Mouse (Mus musculus): ENCODE data around the gene Card9. TPM values are rescaled to one million over a fixed set of nuclear protein-coding genes. Genes with fewer than 3 reads are reported as not detected.
A peak's percentile ranks its signal among the peaks of the same experiment; 100 is the strongest.

Gene Card9
- polyA plus RNA-seq (2015; fragmentation: Nextera tagmentation; extraction: Ambion mirVana), result 2.3 and 2.9 TPM in 2 replicates

DNA sequence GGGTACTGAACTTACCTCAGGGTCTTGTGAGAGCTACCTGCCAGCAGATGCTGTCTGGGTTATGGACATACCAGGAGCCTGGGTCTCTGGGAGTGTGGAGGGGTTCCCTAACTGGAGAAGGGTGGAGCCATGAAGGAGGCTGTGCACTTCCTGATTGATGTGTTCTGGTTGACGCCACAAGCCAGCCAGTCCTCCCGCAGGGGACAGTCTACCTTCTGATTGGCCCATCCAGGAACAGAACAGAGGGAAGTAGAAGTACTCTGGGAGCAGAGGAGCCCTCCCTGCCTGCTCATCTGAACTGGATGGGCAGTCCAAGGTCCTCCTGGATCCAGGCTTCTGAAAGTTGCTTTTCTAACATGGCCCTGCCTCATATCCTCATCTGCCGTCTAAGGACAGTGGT lies at the start of gene Card9:
Card9 (minus strand) TSS at position 147 of the 400 bp plus-strand sequence.
- Histone ChIP-seq H3K4me2 (peak within 1 kb of the TSS; percentile 23), H3K27ac (replicated peaks) (no peak within 1 kb of the TSS), H3K4me1 (replicated peaks) (0 out of 2 replicates have a peak, but pooled peaks cover 8% of the 10 kb centered on the region), H3K27me3 (no peaks in the 10 kb centered on the region), H3K36me3 (replicated peaks) (peaks cover 17% of the 10 kb centered on the region), H3K4me3 (replicated peaks) (peak within 1 kb of the TSS; percentile 38), H3K9ac (no peak within 1 kb of the TSS), H3K9me3 (replicated peaks) (no peaks in the 10 kb centered on the region)
- WGBS (ENCODE audit: insufficient replicate concordance), result 22% methylated on average over 3 of the region's 3 CpGs
- 0 out of 2 replicates have a peak, but pooled peaks have one; percentile 5 for ATAC-seq (ENCODE audit: insufficient read depth)

DNA sequence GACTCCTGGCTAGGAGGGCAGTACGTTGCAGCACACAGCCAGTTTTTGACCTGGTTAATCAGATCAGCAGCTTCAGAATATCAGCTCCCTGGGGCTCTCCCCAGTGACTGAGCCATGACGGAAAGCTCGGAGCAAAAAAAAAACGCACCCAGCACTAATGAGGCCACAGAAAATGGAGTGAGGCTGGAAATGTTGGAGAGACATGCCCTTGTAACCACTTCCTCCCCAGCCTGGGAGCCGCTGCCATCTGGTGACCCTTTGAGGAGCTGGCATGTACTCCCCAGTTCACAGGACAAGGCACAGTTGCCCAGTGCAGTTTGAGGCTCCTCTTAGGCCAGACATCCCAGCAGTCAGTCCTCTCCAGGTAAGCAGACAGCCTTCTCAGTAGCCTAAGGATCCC lies 49.4 kb upstream of the Card9 start:
- WGBS (ENCODE audit: insufficient replicate concordance), result 70% methylated on average over 5 of the region's 5 CpGs
- H3K27ac ChIP-seq (replicated peaks), result 0 out of 2 replicates have a peak overlapping the region, but pooled peaks have one; percentile 14
- H3K9ac ChIP-seq, result no peak overlapping the region

DNA sequence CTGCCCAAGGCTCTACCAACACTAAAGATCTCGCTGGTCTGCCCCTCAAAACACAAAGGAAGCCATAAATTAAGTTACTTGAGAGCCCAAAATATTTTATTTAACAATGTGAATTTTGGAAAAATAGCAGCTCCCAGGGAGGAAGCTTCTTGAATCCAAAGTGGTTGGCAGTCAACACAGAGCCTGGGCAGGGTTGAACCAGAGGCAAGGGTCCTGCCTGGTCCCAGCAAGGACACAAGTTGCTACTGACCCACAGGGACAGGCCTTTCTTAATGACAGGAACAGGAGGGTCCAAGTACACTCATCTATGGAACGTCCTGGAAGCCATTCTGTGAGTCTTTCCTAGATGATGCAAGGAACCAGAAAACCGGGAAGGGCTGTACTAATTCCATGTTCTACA lies 48.6 kb upstream of the Card9 start:
- no peaks in the 10 kb centered on the region for H3K9me3 ChIP-seq (replicated peaks)
- peak overlapping the region; percentile 93; the same call in 1 of the 2 replicates for H3K4me3 ChIP-seq (replicated peaks)
- H3K27ac ChIP-seq (replicated peaks), result peak overlapping the region; percentile 42
- H3K9ac ChIP-seq, result peak overlapping the region; percentile 19; the same call in 1 of the 2 replicates
- H3K27me3 ChIP-seq, result no peaks in the 10 kb centered on the region
- ATAC-seq (ENCODE audit: insufficient read depth), result no peak
- peaks cover 46% of the 10 kb centered on the region for H3K4me1 ChIP-seq (replicated peaks)
- peak overlapping the region; percentile 89 for H3K4me2 ChIP-seq
- peaks cover 46% of the 10 kb centered on the region for H3K36me3 ChIP-seq (replicated peaks)
- WGBS (ENCODE audit: insufficient replicate concordance), result 57% methylated on average over 3 of the region's 3 CpGs

More for the DNA sequence above, 49.4 kb upstream of the Card9 start:
- no peaks in the 10 kb centered on the region for H3K27me3 ChIP-seq
- peaks cover 50% of the 10 kb centered on the region for H3K36me3 ChIP-seq (replicated peaks)
- H3K4me2 ChIP-seq, result no peak overlapping the region
- no peaks in the 10 kb centered on the region for H3K9me3 ChIP-seq (replicated peaks)
- no peak for ATAC-seq (ENCODE audit: insufficient read depth)
- peaks cover 41% of the 10 kb centered on the region for H3K4me1 ChIP-seq (replicated peaks)
- no peak overlapping the region for H3K4me3 ChIP-seq (replicated peaks)

DNA sequence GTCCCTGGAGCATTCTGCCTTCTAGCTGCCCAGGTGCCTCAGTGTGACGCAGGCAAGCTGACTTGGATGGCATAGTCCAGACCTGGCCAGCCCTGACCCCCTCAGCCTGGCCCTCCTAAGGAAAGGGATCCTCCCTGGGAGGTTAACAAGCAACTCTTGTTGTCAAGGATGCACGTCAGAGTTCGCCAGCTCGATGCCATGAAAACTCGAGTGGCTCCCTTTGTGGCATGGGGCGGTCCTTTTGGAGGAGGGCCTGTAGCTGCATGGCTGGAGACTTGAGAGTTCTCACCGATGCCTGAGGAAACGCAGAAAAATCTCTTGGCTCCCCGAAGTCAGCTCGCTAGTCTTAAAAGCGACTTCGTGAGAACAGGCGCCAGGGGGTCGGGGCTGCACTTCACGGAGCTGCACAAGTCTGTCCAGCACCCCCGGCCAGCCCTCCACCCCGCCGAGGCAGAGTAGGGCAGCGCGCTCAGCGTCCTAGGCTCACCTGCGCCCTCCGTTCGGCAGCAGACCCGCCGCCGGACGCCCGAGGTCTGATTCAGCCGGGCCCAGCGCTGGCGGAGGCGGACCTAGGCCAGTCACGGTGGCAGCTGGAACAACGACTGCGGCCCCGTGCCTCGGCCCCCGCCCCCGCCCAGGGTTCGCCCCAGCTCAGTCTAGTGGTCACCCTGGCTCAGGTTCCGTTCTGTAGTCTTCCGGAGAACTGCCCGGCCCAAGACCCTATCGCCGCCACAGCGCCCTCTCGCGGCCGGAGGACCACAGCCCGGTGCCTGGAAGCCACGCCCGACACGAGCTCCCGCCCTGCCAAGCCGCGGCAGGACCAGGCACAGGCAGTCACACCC lies 48.0 kb upstream of the Card9 start, which contains the start of gene Inpp5e:
Inpp5e (minus strand) TSS at position 689 of the 842 bp plus-strand sequence.
- H3K4me2 ChIP-seq, result peak within 1 kb of the TSS; percentile 89
- H3K27me3 ChIP-seq, result no peaks in the 10 kb centered on the region
- peaks cover 39% of the 10 kb centered on the region for H3K36me3 ChIP-seq (replicated peaks)
- H3K9ac ChIP-seq, result peak within 1 kb of the TSS; percentile 93
- peaks cover 46% of the 10 kb centered on the region for H3K4me1 ChIP-seq (replicated peaks)
- WGBS (ENCODE audit: insufficient replicate concordance), result 1% methylated on average over 57 of the region's 57 CpGs
- H3K9me3 ChIP-seq (replicated peaks), result no peaks in the 10 kb centered on the region
- ATAC-seq (ENCODE audit: insufficient read depth), result peak; percentile 94
- H3K27ac ChIP-seq (replicated peaks), result peak within 1 kb of the TSS; percentile 78
- H3K4me3 ChIP-seq (replicated peaks), result peak within 1 kb of the TSS; percentile 93

DNA sequence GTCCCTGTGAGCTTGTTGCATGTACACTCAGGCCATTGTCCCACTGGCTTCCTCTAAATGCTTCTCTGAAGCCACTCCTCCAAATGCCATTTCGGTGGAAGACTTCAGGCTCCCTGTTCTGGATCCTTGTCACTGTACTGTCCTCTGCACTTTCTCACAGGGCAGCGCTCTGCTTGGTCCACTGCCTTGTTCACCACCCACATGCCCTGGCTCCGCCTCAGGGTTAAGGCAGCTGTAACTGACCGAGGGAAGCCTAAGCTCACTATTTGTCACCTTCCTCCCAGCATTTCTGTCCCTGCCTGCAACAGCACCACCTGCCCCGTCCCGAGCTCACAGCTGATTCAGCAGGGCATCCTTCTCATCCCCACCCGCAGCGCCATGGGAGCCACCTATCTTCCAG lies 42.6 kb upstream of the Card9 start:
- WGBS (ENCODE audit: insufficient replicate concordance), result 77% methylated on average over 8 of the region's 8 CpGs
- Histone ChIP-seq H3K27me3 (no peaks in the 10 kb centered on the region), H3K9ac (no peak overlapping the region), H3K9me3 (replicated peaks) (no peaks in the 10 kb centered on the region), H3K4me2 (no peak overlapping the region), H3K36me3 (replicated peaks) (peaks cover 43% of the 10 kb centered on the region), H3K27ac (replicated peaks) (no peak overlapping the region), H3K4me1 (replicated peaks) (peaks cover 54% of the 10 kb centered on the region), H3K4me3 (replicated peaks) (no peak overlapping the region)
- ATAC-seq (ENCODE audit: insufficient read depth), result no peak

DNA sequence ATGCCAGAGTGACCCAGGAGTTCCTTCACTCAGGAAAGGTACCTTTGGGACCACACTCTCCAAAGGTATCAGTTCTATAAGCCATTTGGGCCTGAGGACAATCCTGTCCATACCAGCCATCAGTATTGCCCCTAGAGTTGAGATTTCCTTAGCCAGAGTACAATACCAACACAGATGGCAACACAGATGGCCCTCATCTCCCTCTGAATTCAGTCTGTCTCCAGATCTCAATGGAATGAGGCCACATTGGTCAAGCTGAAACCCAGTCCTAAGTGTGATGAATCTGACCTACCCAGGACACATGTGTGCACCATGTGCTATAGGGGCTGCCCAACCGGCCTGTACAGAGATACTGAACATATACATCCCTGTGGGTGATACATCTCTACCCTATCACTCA lies 41.5 kb upstream of the Card9 start:
- peaks cover 44% of the 10 kb centered on the region for H3K4me1 ChIP-seq (replicated peaks)
- H3K4me3 ChIP-seq (replicated peaks), result no peak overlapping the region
- no peak for ATAC-seq (ENCODE audit: insufficient read depth)
- peaks cover 53% of the 10 kb centered on the region for H3K36me3 ChIP-seq (replicated peaks)
- H3K27me3 ChIP-seq, result no peaks in the 10 kb centered on the region
- WGBS (ENCODE audit: insufficient replicate concordance), result 74% methylated on average over 1 of the region's 1 CpGs
- H3K9ac ChIP-seq, result no peak overlapping the region
- no peak overlapping the region for H3K4me2 ChIP-seq
- H3K27ac ChIP-seq (replicated peaks), result no peak overlapping the region
- H3K9me3 ChIP-seq (replicated peaks), result no peaks in the 10 kb centered on the region

DNA sequence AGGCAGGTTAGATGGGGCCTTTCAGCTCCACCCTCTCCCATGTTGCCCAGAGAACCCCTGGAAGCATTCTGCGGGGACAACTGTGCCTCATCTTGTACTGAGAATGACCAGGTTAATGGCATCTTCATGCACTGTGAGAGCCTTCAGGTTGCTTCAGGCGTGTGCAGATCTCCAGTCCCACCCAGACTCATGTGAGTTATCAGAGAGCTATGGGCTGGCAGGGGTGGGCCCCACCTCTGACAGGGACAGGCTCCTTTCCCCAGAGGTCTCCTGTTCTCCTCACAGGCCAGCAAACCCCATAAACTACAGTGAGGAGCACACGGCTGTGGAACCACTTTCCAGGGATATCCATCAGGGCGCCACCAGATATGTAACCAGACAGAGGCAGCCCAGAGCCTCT lies 40.3 kb upstream of the Card9 start:
- 62% methylated on average over 4 of the region's 4 CpGs for WGBS (ENCODE audit: insufficient replicate concordance)
- 0 out of 2 replicates have a peak, but pooled peaks have one; percentile 35 for ATAC-seq (ENCODE audit: insufficient read depth)

DNA sequence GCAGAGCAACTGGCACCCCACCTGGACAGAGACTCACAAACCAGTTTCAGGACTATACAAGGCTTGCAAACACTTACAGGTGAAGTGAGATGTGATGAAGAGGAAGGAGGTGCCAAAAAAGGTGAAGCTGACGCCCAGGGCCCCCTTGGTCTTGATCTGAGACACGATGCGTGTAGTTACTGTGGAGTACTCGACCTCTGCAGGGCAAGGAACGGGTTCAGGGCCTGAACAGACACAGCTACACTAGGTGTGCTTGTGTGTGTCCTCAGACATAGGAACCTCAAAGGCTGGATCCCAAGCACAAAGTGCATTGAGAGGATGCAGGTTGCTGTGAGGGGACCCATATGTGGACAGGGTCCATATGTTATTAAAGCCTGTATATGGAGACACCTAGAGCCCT lies 39.6 kb upstream of the Card9 start:
- WGBS (ENCODE audit: insufficient replicate concordance), result 77% methylated on average over 5 of the region's 5 CpGs
- H3K27me3 ChIP-seq, result no peaks in the 10 kb centered on the region
- peaks cover 70% of the 10 kb centered on the region for H3K36me3 ChIP-seq (replicated peaks)
- ATAC-seq (ENCODE audit: insufficient read depth), result no peak
- no peak overlapping the region for H3K4me2 ChIP-seq
- peaks cover 27% of the 10 kb centered on the region for H3K4me1 ChIP-seq (replicated peaks)
- H3K4me3 ChIP-seq (replicated peaks), result no peak overlapping the region
- no peak overlapping the region for H3K27ac ChIP-seq (replicated peaks)
- H3K9me3 ChIP-seq (replicated peaks), result no peaks in the 10 kb centered on the region
- H3K9ac ChIP-seq, result no peak overlapping the region; the same call in 1 of the 2 replicates

More for the DNA sequence above, 40.3 kb upstream of the Card9 start:
- Histone ChIP-seq H3K4me1 (replicated peaks) (peaks cover 31% of the 10 kb centered on the region), H3K9me3 (replicated peaks) (no peaks in the 10 kb centered on the region), H3K27me3 (no peaks in the 10 kb centered on the region), H3K4me2 (no peak overlapping the region; the same call in 1 of the 2 replicates), H3K9ac (no peak overlapping the region), H3K36me3 (replicated peaks) (peaks cover 62% of the 10 kb centered on the region), H3K27ac (replicated peaks) (no peak overlapping the region), H3K4me3 (replicated peaks) (no peak overlapping the region)

DNA sequence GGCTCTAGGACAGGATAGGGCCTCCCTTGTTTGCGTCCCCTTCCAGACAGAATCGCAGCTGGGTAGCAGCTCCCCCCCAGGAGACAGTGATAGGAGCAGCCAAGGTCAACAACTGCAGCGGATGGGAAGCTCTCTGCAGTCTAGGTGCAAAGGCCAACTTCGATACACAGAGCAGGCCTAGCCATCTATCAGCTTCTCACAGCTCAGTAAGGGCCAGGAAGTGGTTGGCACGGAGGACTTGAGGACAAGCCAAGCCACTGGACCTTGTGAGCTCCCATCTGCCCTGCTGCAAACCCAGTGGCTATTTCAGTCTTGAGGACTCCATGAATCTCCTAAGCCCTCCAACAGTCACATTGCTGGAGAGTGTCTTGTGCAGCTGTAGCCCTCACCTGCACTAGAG lies 38.9 kb upstream of the Card9 start:
- Histone ChIP-seq H3K36me3 (replicated peaks) (peaks cover 76% of the 10 kb centered on the region), H3K4me1 (replicated peaks) (peaks cover 22% of the 10 kb centered on the region), H3K27ac (replicated peaks) (no peak overlapping the region), H3K27me3 (no peaks in the 10 kb centered on the region), H3K4me3 (replicated peaks) (no peak overlapping the region), H3K9me3 (replicated peaks) (no peaks in the 10 kb centered on the region), H3K9ac (no peak overlapping the region), H3K4me2 (no peak overlapping the region)
- 72% methylated on average over 5 of the region's 5 CpGs for WGBS (ENCODE audit: insufficient replicate concordance)
- peak; percentile 48 for ATAC-seq (ENCODE audit: insufficient read depth)

DNA sequence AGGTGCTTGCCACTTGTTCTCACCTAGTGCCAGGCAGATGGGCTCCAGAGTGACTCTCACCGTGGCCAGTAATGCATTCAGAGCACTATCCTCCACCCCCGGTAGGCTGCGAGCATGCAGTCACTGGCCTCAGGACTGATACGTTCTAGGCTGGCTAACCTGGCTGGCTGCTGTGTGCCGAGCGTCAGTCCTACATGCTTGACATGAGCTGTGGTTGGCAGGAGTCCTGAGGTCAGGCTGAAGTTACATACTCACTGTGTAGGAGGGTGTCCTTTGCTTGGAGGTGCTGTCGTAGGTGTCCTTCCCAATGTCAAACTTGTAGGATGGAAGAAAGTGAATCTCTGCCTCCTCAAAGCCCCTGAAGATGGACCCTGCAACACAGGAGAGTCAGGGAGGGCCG lies 38.3 kb upstream of the Card9 start:
- H3K4me3 ChIP-seq (replicated peaks), result no peak overlapping the region
- no peak overlapping the region for H3K4me2 ChIP-seq
- H3K9ac ChIP-seq, result no peak overlapping the region
- H3K36me3 ChIP-seq (replicated peaks), result peaks cover 83% of the 10 kb centered on the region
- H3K4me1 ChIP-seq (replicated peaks), result peaks cover 21% of the 10 kb centered on the region
- no peaks in the 10 kb centered on the region for H3K27me3 ChIP-seq
- H3K9me3 ChIP-seq (replicated peaks), result no peaks in the 10 kb centered on the region
- no peak overlapping the region for H3K27ac ChIP-seq (replicated peaks)
- no peak for ATAC-seq (ENCODE audit: insufficient read depth)
- 80% methylated on average over 8 of the region's 8 CpGs for WGBS (ENCODE audit: insufficient replicate concordance)

DNA sequence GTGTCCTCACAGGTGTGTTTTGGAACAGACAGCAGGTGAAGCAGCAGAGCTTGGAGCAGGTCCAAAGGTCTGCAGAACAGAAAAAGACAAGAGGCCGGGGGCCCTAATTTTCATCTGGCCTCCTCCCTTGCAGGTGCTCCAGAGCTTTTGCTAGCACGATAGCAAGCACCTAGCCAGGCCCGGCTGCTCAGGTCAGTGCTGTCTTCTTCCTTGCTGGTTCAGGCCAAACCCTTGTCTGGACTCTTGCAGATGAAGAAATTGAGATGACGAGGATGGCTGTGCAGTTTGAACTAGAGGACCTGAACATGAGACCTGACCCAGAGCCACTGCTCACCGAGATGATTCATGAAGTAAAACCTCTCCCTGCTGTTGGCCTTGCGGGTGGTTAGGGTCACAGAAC lies 30.9 kb upstream of the Card9 start:
- Histone ChIP-seq H3K36me3 (replicated peaks) (peaks cover 72% of the 10 kb centered on the region), H3K4me2 (no peak overlapping the region)
- WGBS (ENCODE audit: insufficient replicate concordance), result 78% methylated on average over 6 of the region's 6 CpGs

More for the DNA sequence above, 30.9 kb upstream of the Card9 start:
- H3K4me1 ChIP-seq (replicated peaks), result peaks cover 32% of the 10 kb centered on the region
- H3K4me3 ChIP-seq (replicated peaks), result no peak overlapping the region
- ATAC-seq (ENCODE audit: insufficient read depth), result no peak
- no peak overlapping the region for H3K9ac ChIP-seq
- no peak overlapping the region for H3K27ac ChIP-seq (replicated peaks)
- H3K27me3 ChIP-seq, result no peaks in the 10 kb centered on the region
- H3K9me3 ChIP-seq (replicated peaks), result no peaks in the 10 kb centered on the region
